Mouse (Mus musculus) CD4-positive, CD25-positive, alpha-beta regulatory T cell, adult 4 months (primary cell): ENCODE measurements around the gene Gm2381. TPM values are rescaled to one million over a fixed set of nuclear protein-coding genes. Genes with fewer than 3 reads are reported as not detected.
"Not testable (repeated sequence)": the region's sequence is repeated elsewhere in the genome, so short reads cannot be mapped to it uniquely, and the experiment has no call there.

ENCODE experiments used
- ATAC-seq: one replicate; pipeline ENCODE4 v1.8.0; 2017
- polyA plus RNA-seq, 2 experiments: library from polyadenylated mRNA; unstranded; fragments of 100-300 nt; shearing (Covaris generic); gene quantifications; one replicate each; pipeline ENCODE4 v1.2.1; 2017

The Gm2381 gene
- not detected for polyA plus RNA-seq

GRCm38 (mm10) chr7:42866801-42867458, at the start of gene Gm2381:
Gene Gm2381, minus strand, starts transcription at chr7:42867234.
- ATAC-seq, result not testable (repeated sequence)

GRCm38 (mm10) chr7:42898067-42898466, 31.0 kb upstream of the Gm2381 start:
- not testable (repeated sequence) for ATAC-seq

- ATAC-seq, result no peak
Observed at GRCm38 (mm10) chr7:42878090-42878489, 11.1 kb upstream of the Gm2381 start.

GRCm38 (mm10) chr7:42838366-42838765, 28.7 kb downstream of the Gm2381 start:
- not testable (repeated sequence) for ATAC-seq

- no peak for ATAC-seq
Observed at GRCm38 (mm10) chr7:42832221-42832620, 34.8 kb downstream of the Gm2381 start.

- ATAC-seq, result not testable (repeated sequence)
Observed at GRCm38 (mm10) chr7:42793425-42793824, 73.6 kb downstream of the Gm2381 start, which contains the start of gene Vmn2r62. Gene Vmn2r62, minus strand, starts transcription at chr7:42793525.

Other genes starting within 250 kb of the Gm2381 start
- gene Zfp976, start 224.6 kb downstream of the Gm2381 start, polyA plus RNA-seq, result 1 to 10 TPM in 1 of 2 experiments, under 1 TPM in 1; 0.70 to 1.2 TPM
- 1 to 10 TPM; 4.2 to 5.6 TPM for gene Zfp975, start 174.5 kb downstream of the Gm2381 start, polyA plus RNA-seq
- gene Gm17067, start 140.2 kb downstream of the Gm2381 start, polyA plus RNA-seq, result not detected
- not detected for gene Vmn2r62, start 73.7 kb downstream of the Gm2381 start, polyA plus RNA-seq
- gene Vmn2r63, start 66.6 kb upstream of the Gm2381 start, polyA plus RNA-seq, result under 1 TPM in 1 of 2 experiments, not detected in 1; 0.11 TPM
- not detected for gene Gm9268, start 151.5 kb upstream of the Gm2381 start, polyA plus RNA-seq
- gene Zfp936, start 247.0 kb upstream of the Gm2381 start, polyA plus RNA-seq, result under 1 TPM in 1 of 2 experiments, not detected in 1; 0.69 TPM